Mouse (Mus musculus): ENCODE data around the gene Alpl. TPM values are rescaled to one million over a fixed set of nuclear protein-coding genes. Genes with fewer than 3 reads are reported as not detected.

The Alpl gene
- total RNA-seq, 4 experiments from 2014 or later: 54.6 to 70.0 (median 62.3) TPM

Other genes starting within 250 kb of the Alpl start
- not detected for gene Ldlrad2, start 221.8 kb downstream of the Alpl start, total RNA-seq (2022)
- gene Usp48, start 202.6 kb downstream of the Alpl start, total RNA-seq (2022): 10 to 100 TPM; 29.2 to 39.0 (median 33.6) TPM
- 10 to 100 TPM; 12.1 to 16.5 (median 14.5) TPM for gene Rap1gap, start 131.7 kb downstream of the Alpl start, total RNA-seq (2022)
- 100 to 1,000 TPM; 101 to 124 (median 116) TPM for gene Ece1, start 65.9 kb upstream of the Alpl start, total RNA-seq (2022)
- gene Eif4g3, start 196.6 kb upstream of the Alpl start, total RNA-seq (2022): 10 to 100 TPM; 36.5 to 42.9 (median 41.0) TPM

Measured in heart, adult 8-10 months (tissue).